Mouse (Mus musculus) forebrain, postnatal 0 days (tissue): ENCODE data around the gene Cdk17. TPM values are rescaled to one million over a fixed set of nuclear protein-coding genes. Genes with fewer than 3 reads are reported as not detected.
A peak's percentile ranks its signal among the peaks of the same experiment; 100 is the strongest.
"Not testable (repeated sequence)": the region's sequence is repeated elsewhere in the genome, so short reads cannot be mapped to it uniquely, and the experiment has no call there.

Source experiments
- ATAC-seq: fragments of 200-750 bp; cut with Nextera tagmentation; 2 replicates; pipeline ENCODE4 v1.8.0; 2017; ENCODE audit warnings: mild to moderate bottlenecking, moderate library complexity
- DNase-seq: peaks from one replicate; pipeline ENCODE4 v3.0.0-alpha.2; 2015
- H3K27ac ChIP-seq: fragments of 300-500 bp; sonication (generic); 2 replicates; pipeline ENCODE4 v1.5.1; 2014; ENCODE audit warnings: low read depth, mild to moderate bottlenecking, antibody characterized with exemption, low read length, moderate library complexity, mixed read lengths
- H3K27me3 ChIP-seq: fragments of 300-500 bp; sonication (generic); 2 replicates; pipeline ENCODE4 v1.6.1; 2014; ENCODE audit warnings: mild to moderate bottlenecking, low read length, mixed read lengths; ENCODE audit not compliant: insufficient read depth
- H3K36me3 ChIP-seq: fragments of 300-500 bp; sonication (generic); 2 replicates; pipeline ENCODE4 v1.6.1; 2014; ENCODE audit warnings: mild to moderate bottlenecking, moderate library complexity; ENCODE audit not compliant: insufficient read depth
- H3K4me1 ChIP-seq: fragments of 300-500 bp; sonication (generic); 2 replicates; pipeline ENCODE4 v1.6.1; 2014; ENCODE audit warnings: antibody characterized with exemption; ENCODE audit not compliant: insufficient read depth
- H3K4me2 ChIP-seq: fragments of 300-500 bp; sonication (generic); 2 replicates; pipeline ENCODE4 v1.6.1; 2014; ENCODE audit warnings: low read depth, mild to moderate bottlenecking, moderate library complexity
- H3K4me3 ChIP-seq: fragments of 300-500 bp; sonication (generic); 2 replicates; pipeline ENCODE4 v1.5.1; 2014; ENCODE audit warnings: low read depth, low read length, mixed read lengths
- H3K9ac ChIP-seq: fragments of 300-500 bp; sonication (generic); 2 replicates; pipeline ENCODE4 v1.6.1; 2014; ENCODE audit warnings: mild to moderate bottlenecking
- H3K9me3 ChIP-seq: fragments of 300-500 bp; sonication (generic); 2 replicates; pipeline ENCODE4 v1.6.1; 2016; ENCODE audit warnings: low read length
- CTCF ChIP-seq: sonication (generic); IDR thresholded peaks from 2 replicates; pipeline ENCODE4 v1.5.1; 2016; ENCODE audit warnings: antibody characterized with exemption, control low read depth, low read depth
- WGBS: fragments of 180-500 bp; shearing (Covaris S2); extraction: QIAGEN DNeasy Blood & Tissue Kit; methylation state at CpG from one replicate; pipeline ENCODE4 v1.1.7; 2014; 5-methylcytosine and 5-hydroxymethylcytosine counted together
- polyA plus RNA-seq: library from polyadenylated mRNA; unstranded; fragments of >200 nt; fragmentation: Nextera tagmentation; extraction: Ambion mirVana; gene quantifications from 2 replicates; pipeline ENCODE4 v1.2.1, GENCODE M21; 2015
- total RNA-seq: library from RNA; depleted of rRNA; stranded (reverse); fragments of >200 nt; gene quantifications from 2 replicates; pipeline ENCODE4 v1.2.3, GENCODE M21; 2014

The Cdk17 gene
- total and polyA plus RNA-seq, 2 experiments from 2014 or later = 46.8 to 149 TPM

- ATAC-seq (no peak), DNase-seq (no peak)
- Histone ChIP-seq H3K36me3 (no peaks in the 10 kb centered on the region), H3K4me2 (no peak overlapping the region), H3K4me1 (no peaks in the 10 kb centered on the region), H3K27me3 (no peaks in the 10 kb centered on the region), H3K27ac (no peak overlapping the region), H3K4me3 (no peak overlapping the region), H3K9ac (no peak overlapping the region), H3K9me3 (no peaks in the 10 kb centered on the region)
- 69% methylated on average over 6 of the region's 6 CpGs for WGBS
- no peak for TF ChIP-seq CTCF
Observed at GRCm38 (mm10) chr10:93151775-93152174, 8.9 kb upstream of the Cdk17 start.

GRCm38 (mm10) chr10:93152698-93153097 lies 8.0 kb upstream of the Cdk17 start:
- Histone ChIP-seq H3K9ac (no peak overlapping the region), H3K27ac (no peak overlapping the region), H3K4me3 (no peak overlapping the region), H3K9me3 (no peaks in the 10 kb centered on the region), H3K4me1 (no peaks in the 10 kb centered on the region), H3K36me3 (no peaks in the 10 kb centered on the region), H3K27me3 (no peaks in the 10 kb centered on the region), H3K4me2 (no peak overlapping the region)
- ATAC-seq (no peak), DNase-seq (no peak)
- whole genome bisulfite sequencing = 87% methylated on average over 5 of the region's 5 CpGs
- TF ChIP-seq CTCF = no peak

- DNase-seq, ATAC-seq, H3K9me3 ChIP-seq, H3K27me3 ChIP-seq, H3K36me3 ChIP-seq, H3K4me2 ChIP-seq, H3K27ac ChIP-seq, H3K4me1 ChIP-seq, H3K4me3 ChIP-seq, H3K9ac ChIP-seq: not testable (repeated sequence)
- 87% methylated on average over 2 of the region's 2 CpGs for WGBS
Observed at GRCm38 (mm10) chr10:93153404-93153803, 7.3 kb upstream of the Cdk17 start.

- no peak for DNase-seq
Observed at GRCm38 (mm10) chr10:93159651-93160496, 801 bp upstream of the Cdk17 start.

GRCm38 (mm10) chr10:93160497-93160806 lies 223 bp upstream of the Cdk17 start:
- peak; percentile 88 for TF ChIP-seq CTCF
- peaks cover 15% of the 10 kb centered on the region; the same call in 1 of the 2 replicates for H3K4me1 ChIP-seq
- ATAC-seq (peak; percentile 94), DNase-seq (peak; percentile 97)
- no peaks in the 10 kb centered on the region for H3K9me3 ChIP-seq
- peak overlapping the region; percentile 53 for H3K4me2 ChIP-seq
- no peaks in the 10 kb centered on the region for H3K36me3 ChIP-seq
- H3K9ac ChIP-seq = peak overlapping the region; percentile 97
- 2% methylated on average over 20 of the region's 26 CpGs for WGBS
- H3K27me3 ChIP-seq = no peaks in the 10 kb centered on the region
- H3K4me3 ChIP-seq = peak overlapping the region; percentile 97
- H3K27ac ChIP-seq = peak overlapping the region; percentile 99

More at GRCm38 (mm10) chr10:93159651-93160496, 801 bp upstream of the Cdk17 start:
- Histone ChIP-seq H3K4me2 (peak overlapping the region; percentile 53), H3K27me3 (no peaks in the 10 kb centered on the region), H3K27ac (no peak overlapping the region), H3K9me3 (no peaks in the 10 kb centered on the region), H3K4me3 (peak overlapping the region; percentile 97), H3K36me3 (no peaks in the 10 kb centered on the region), H3K4me1 (0 out of 2 replicates have a peak, but pooled peaks cover 10% of the 10 kb centered on the region), H3K9ac (no peak overlapping the region)
- TF ChIP-seq CTCF = no peak
- ATAC-seq = peak; percentile 34
- 28% methylated on average over 17 of the region's 17 CpGs for WGBS

- WGBS = 1% methylated on average over 27 of the region's 33 CpGs
- Histone ChIP-seq H3K27ac (peak overlapping the region; percentile 99), H3K27me3 (no peaks in the 10 kb centered on the region), H3K4me2 (peak overlapping the region; percentile 53), H3K36me3 (no peaks in the 10 kb centered on the region), H3K4me3 (peak overlapping the region; percentile 97), H3K9me3 (no peaks in the 10 kb centered on the region), H3K9ac (peak overlapping the region; percentile 97), H3K4me1 (peaks cover 27% of the 10 kb centered on the region)
- no peak for TF ChIP-seq CTCF
- peak; percentile 39 for ATAC-seq
- DNase-seq = peak; percentile 70
Observed at GRCm38 (mm10) chr10:93161511-93162275, 1.0 kb downstream of the Cdk17 start.
